Mouse (Mus musculus): Measurements from ENCODE around the gene Arhgap25. TPM values are rescaled to one million over a fixed set of nuclear protein-coding genes. Genes with fewer than 3 reads are reported as not detected.
A peak's percentile ranks its signal among the peaks of the same experiment; 100 is the strongest.
"Not testable (repeated sequence)": the region's sequence is repeated elsewhere in the genome, so short reads cannot be mapped to it uniquely, and the experiment has no call there.

The Arhgap25 gene
- total RNA-seq, 2 experiments from 2014 or later = 7.9 to 11.0 TPM

- intact Hi-C loops (cut with DNase I) = no loop called here
- DNase-seq (ENCODE audit: low spot score in 2 of 2) = no peak
These were observed 57.8 kb downstream of the Arhgap25 start for GRCm38 (mm10) chr6:87475223-87475622.

- intact Hi-C loops (cut with DNase I); DNase-seq (ENCODE audit: low spot score in 2 of 2): not testable (repeated sequence)
These were observed 63.0 kb downstream of the Arhgap25 start for GRCm38 (mm10) chr6:87470098-87470497.

GRCm38 (mm10) chr6:87468372-87468771, 64.7 kb downstream of the Arhgap25 start:
- intact Hi-C loops (cut with DNase I) = loop anchor here (5.0 kb wide), 1 partner anchor 44 kb away; no protein-coding TSS in a partner anchor
- no peak for DNase-seq (ENCODE audit: low spot score in 2 of 2)

GRCm38 (mm10) chr6:87467373-87467772, 65.7 kb downstream of the Arhgap25 start:
- intact Hi-C loops (cut with DNase I) = loop anchor here (5.0 kb wide), 1 partner anchor 45 kb away; no protein-coding TSS in a partner anchor
- DNase-seq (ENCODE audit: low spot score in 2 of 2) = no peak

GRCm38 (mm10) chr6:87466221-87466620, 66.8 kb downstream of the Arhgap25 start:
- intact Hi-C loops (cut with DNase I) = loop anchor here (5.0 kb wide), 1 partner anchor 46 kb away; no protein-coding TSS in a partner anchor
- peak; percentile 43 to 62 for DNase-seq (ENCODE audit: low spot score in 2 of 2)

- DNase-seq (ENCODE audit: low spot score in 2 of 2) = no peak
- intact Hi-C loops (cut with DNase I) = no loop called here
These were observed 77.6 kb downstream of the Arhgap25 start for GRCm38 (mm10) chr6:87455507-87455906.

GRCm38 (mm10) chr6:87451771-87452170, 81.3 kb downstream of the Arhgap25 start:
- intact Hi-C loops (cut with DNase I) = no loop called here
- DNase-seq (ENCODE audit: low spot score in 2 of 2) = no peak

- intact Hi-C loops (cut with DNase I) = no loop called here
- DNase-seq (ENCODE audit: low spot score in 2 of 2) = peak in 1 of 2 experiments; percentile 31
These were observed 82.0 kb downstream of the Arhgap25 start for GRCm38 (mm10) chr6:87451016-87451415.

- intact Hi-C loops (cut with DNase I) = loop anchor here (5.0 kb wide), 1 partner anchor 52 kb away; no protein-coding TSS in a partner anchor
- DNase-seq (ENCODE audit: low spot score in 2 of 2) = no peak
These were observed 83.5 kb downstream of the Arhgap25 start for GRCm38 (mm10) chr6:87449534-87449933.

- intact Hi-C loops (cut with DNase I) = loop anchor here (5.0 kb wide), 1 partner anchor 50 kb away; no protein-coding TSS in a partner anchor
- no peak for DNase-seq (ENCODE audit: low spot score in 2 of 2)
These were observed 85.8 kb downstream of the Arhgap25 start for GRCm38 (mm10) chr6:87447217-87447616.

- intact Hi-C loops (cut with DNase I) = loop anchor here (5.0 kb wide), 1 partner anchor 48 kb away; no protein-coding TSS in a partner anchor
- DNase-seq (ENCODE audit: low spot score in 2 of 2) = no peak
These were observed 87.8 kb downstream of the Arhgap25 start for GRCm38 (mm10) chr6:87445222-87445621.

- intact Hi-C loops (cut with DNase I) = no loop called here
- DNase-seq (ENCODE audit: low spot score in 2 of 2) = no peak
These were observed 89.8 kb downstream of the Arhgap25 start for GRCm38 (mm10) chr6:87443253-87443652.

- intact Hi-C loops (cut with DNase I) = no loop called here
- no peak for DNase-seq (ENCODE audit: low spot score in 2 of 2)
These were observed 96.3 kb downstream of the Arhgap25 start for GRCm38 (mm10) chr6:87436745-87437144.

- DNase-seq (ENCODE audit: low spot score in 2 of 2) = no peak
- intact Hi-C loops (cut with DNase I) = no loop called here
These were observed 97.3 kb downstream of the Arhgap25 start for GRCm38 (mm10) chr6:87435791-87436190.

GRCm38 (mm10) chr6:87428487-87429044, 104.5 kb downstream of the Arhgap25 start, which contains the start of gene Bmp10:
Bmp10 (plus strand) TSS chr6:87428994.
- no peak for DNase-seq (ENCODE audit: low spot score in 2 of 2)
- intact Hi-C loops (cut with DNase I) = no loop called here

- intact Hi-C loops (cut with DNase I) = no loop called here
- no peak for DNase-seq (ENCODE audit: low spot score in 2 of 2)
These were observed 105.4 kb downstream of the Arhgap25 start for GRCm38 (mm10) chr6:87427616-87428015.

GRCm38 (mm10) chr6:87426954-87427353, 106.1 kb downstream of the Arhgap25 start:
- DNase-seq (ENCODE audit: low spot score in 2 of 2) = no peak
- intact Hi-C loops (cut with DNase I) = no loop called here

GRCm38 (mm10) chr6:87424037-87424816, 108.8 kb downstream of the Arhgap25 start:
- peak in 1 of 2 experiments; percentile 29 for DNase-seq (ENCODE audit: low spot score in 2 of 2)

GRCm38 (mm10) chr6:87422304-87422703, 110.8 kb downstream of the Arhgap25 start:
- DNase-seq (ENCODE audit: low spot score in 2 of 2) = no peak
- intact Hi-C loops (cut with DNase I) = no loop called here

More at GRCm38 (mm10) chr6:87424037-87424816, 108.8 kb downstream of the Arhgap25 start:
- intact Hi-C loops (cut with DNase I) = no loop called here

GRCm38 (mm10) chr6:87412011-87412410, 121.0 kb downstream of the Arhgap25 start:
- DNase-seq (ENCODE audit: low spot score in 2 of 2) = no peak
- intact Hi-C loops (cut with DNase I) = no loop called here
